Mouse (Mus musculus) G1E (cell line): ENCODE measurements around the gene Zfp688. TPM values are rescaled to one million over a fixed set of nuclear protein-coding genes. Genes with fewer than 3 reads are reported as not detected.
A peak's percentile ranks its signal among the peaks of the same experiment; 100 is the strongest.
"Not testable (repeated sequence)": the region's sequence is repeated elsewhere in the genome, so short reads cannot be mapped to it uniquely, and the experiment has no call there.

Source experiments
- ATAC-seq: 2 replicates; pipeline ENCODE4 v1.8.0; 2016; ENCODE audit warnings: mild to moderate bottlenecking; ENCODE audit not compliant: insufficient number of reproducible peaks, poor library complexity, low FRiP score, severe bottlenecking; ENCODE audit errors: extremely low read depth
- DNase-seq: peaks from one replicate; pipeline ENCODE4 v3.0.0; 2012; ENCODE audit warnings: low spot score
- H3K27me3 ChIP-seq: 2 replicates; pipeline ENCODE4 v1.6.1; 2012; ENCODE audit warnings: mild to moderate bottlenecking, low read length, inconsistent platforms; ENCODE audit not compliant: insufficient read depth
- H3K36me3 ChIP-seq: replicated peaks from 2 replicates; pipeline ENCODE3; 2012; ENCODE audit warnings: mild to moderate bottlenecking, inconsistent platforms
- H3K4me1 ChIP-seq: 2 replicates; pipeline ENCODE4 v1.6.1; 2012; ENCODE audit warnings: low read depth, low read length, inconsistent platforms, mixed read lengths; ENCODE audit not compliant: insufficient read depth
- H3K4me3 ChIP-seq: 2 replicates; pipeline ENCODE4 v1.5.1; 2012; ENCODE audit warnings: low read depth, mild to moderate bottlenecking, inconsistent platforms, low read length, moderate library complexity, mixed read lengths
- H3K9me3 ChIP-seq: replicated peaks from 2 replicates; pipeline ENCODE4 v1.6.1; 2012; ENCODE audit warnings: inconsistent platforms
- CTCF ChIP-seq: IDR thresholded peaks from 2 replicates; pipeline ENCODE4 v1.5.1; 2012; ENCODE audit warnings: low read depth, low read length, inconsistent platforms, mixed read lengths
- GATA1 ChIP-seq: IDR thresholded peaks from 2 replicates; pipeline ENCODE4 v1.6.1; 2012; ENCODE audit warnings: borderline replicate concordance, low read length, inconsistent platforms, mixed read lengths
- GATA2 ChIP-seq: IDR thresholded peaks from 2 replicates; pipeline ENCODE4 v1.6.1; 2012; ENCODE audit warnings: low read depth, low read length, inconsistent platforms, borderline replicate concordance
- POLR2AphosphoS5 ChIP-seq: IDR thresholded peaks from 2 replicates; pipeline ENCODE4 v1.6.1; 2012; ENCODE audit warnings: low read depth, low read length, inconsistent platforms; ENCODE audit not compliant: insufficient replicate concordance
- TAL1 ChIP-seq: conservative IDR thresholded peaks from 2 replicates; pipeline ENCODE4 v1.6.1; 2012; ENCODE audit warnings: low read depth, low read length, inconsistent platforms, mixed read lengths
- polyA plus RNA-seq: library from polyadenylated mRNA; stranded (reverse); fragments of >175 nt; gene quantifications from 2 replicates; pipeline ENCODE4 v1.2.3, GENCODE M21; 2012
- total RNA-seq, 2 experiments: library from RNA; stranded (forward) in 1 of 2; stranded (reverse) in 1 of 2; fragments of 200-1000 nt in 1 of 2; fragments of >200 nt in 1 of 2; fragmentation: Nextera tagmentation in 1 of 2; gene quantifications; 2 replicates each; pipeline ENCODE4 v1.2.3; 2014 to 2017

Zfp688 gene
- total and polyA plus RNA-seq, 3 experiments, result 11.4 to 26.6 (median 15.7) TPM

DNA sequence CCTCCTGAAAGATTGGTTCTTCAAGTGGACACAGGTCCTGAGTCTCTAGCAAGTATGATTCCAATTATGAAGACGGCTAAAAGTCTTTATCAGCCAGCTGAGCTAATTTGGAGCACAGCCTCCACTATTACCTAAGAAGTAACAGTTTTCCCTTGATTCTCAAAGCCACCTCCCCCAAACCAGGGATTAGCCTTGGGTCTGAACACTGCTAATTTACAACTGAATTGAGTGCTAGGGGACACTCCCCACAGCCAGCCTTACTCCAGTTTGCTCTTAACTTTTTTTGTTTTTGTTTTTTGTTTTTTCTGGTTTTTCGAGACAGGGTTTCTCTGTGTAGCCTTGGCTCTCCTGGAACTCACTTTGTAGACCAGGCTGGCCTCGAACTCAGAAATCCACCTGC lies 43.3 kb upstream of the Zfp688 start:
- H3K4me1 ChIP-seq, result peaks cover 4% of the 10 kb centered on the region
- DNase-seq (no peak), ATAC-seq (no peak)
- H3K9me3 ChIP-seq, result peaks cover 13% of the 10 kb centered on the region
- H3K27me3 ChIP-seq, result no peaks in the 10 kb centered on the region
- H3K36me3 ChIP-seq, result peaks cover 56% of the 10 kb centered on the region
- TF ChIP-seq GATA2, result no peak
- TF ChIP-seq GATA1, result no peak
- no peak for TF ChIP-seq POLR2AphosphoS5
- no peak for TF ChIP-seq TAL1
- no peak for TF ChIP-seq CTCF
- H3K4me3 ChIP-seq, result no peak overlapping the region

DNA sequence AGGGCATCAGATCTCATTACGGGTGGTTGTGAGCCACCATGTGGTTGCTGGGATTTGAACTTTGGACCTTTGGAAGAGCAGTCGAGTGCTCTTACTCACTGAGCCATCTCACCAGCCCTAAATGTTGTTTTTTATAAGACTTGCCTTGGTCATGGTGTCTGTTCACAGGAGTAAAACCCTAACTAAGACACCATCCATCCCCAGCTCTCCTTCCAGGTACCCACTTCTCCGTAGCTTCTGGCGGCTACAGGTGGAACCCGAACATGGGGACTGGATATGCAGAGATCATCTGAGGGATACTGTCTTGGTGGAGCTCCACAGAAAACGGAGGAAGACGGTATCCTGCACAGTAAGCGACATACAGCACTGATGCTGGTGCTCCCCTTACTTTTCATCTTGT lies 37.4 kb upstream of the Zfp688 start, which contains the start of gene Prr14:
Gene Prr14, plus strand, starts transcription at position 301 of the 400 bp plus-strand sequence.
- H3K27me3 ChIP-seq, H3K4me1 ChIP-seq, H3K9me3 ChIP-seq, H3K4me3 ChIP-seq, DNase-seq, ATAC-seq: not testable (repeated sequence)
- peaks cover 63% of the 10 kb centered on the region for H3K36me3 ChIP-seq

DNA sequence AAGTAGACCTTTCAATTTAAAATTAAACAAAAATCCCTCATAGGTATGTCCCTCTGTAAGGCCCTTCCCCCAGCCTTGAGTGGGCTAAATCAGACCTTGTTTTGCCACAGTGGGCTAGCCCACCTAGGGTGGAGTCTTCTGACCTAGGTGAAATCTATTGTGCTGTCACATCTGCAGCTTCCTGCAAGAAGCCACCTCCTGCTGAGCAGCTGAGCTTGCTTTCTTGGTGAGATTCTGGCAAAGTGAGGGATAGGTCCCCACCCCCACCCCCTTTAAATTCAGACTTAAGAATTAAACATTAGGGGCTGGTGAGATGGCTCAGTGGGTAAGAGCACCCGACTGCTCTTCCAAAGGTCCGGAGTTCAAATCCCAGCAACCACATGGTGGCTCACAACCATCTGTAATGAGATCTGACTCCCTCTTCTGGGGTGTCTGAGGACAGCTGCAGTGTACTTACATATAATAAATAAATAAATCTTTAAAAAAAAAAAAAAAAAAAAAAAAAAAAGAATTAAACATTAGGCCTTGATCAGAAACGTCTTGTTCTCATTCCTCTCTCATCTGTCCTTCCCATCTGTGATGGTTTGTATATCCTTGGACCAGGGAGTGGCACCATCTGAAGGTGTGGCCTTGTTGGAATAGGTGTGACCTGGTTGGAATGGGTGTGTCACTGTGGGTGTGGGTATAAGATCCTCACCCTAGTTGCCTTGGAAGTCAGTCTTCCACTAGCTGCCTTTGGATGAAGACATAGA lies 36.7 kb upstream of the Zfp688 start:
- not testable (repeated sequence) for H3K4me1 ChIP-seq, ATAC-seq, H3K4me3 ChIP-seq, H3K9me3 ChIP-seq, DNase-seq, H3K27me3 ChIP-seq
- H3K36me3 ChIP-seq, result peaks cover 68% of the 10 kb centered on the region

DNA sequence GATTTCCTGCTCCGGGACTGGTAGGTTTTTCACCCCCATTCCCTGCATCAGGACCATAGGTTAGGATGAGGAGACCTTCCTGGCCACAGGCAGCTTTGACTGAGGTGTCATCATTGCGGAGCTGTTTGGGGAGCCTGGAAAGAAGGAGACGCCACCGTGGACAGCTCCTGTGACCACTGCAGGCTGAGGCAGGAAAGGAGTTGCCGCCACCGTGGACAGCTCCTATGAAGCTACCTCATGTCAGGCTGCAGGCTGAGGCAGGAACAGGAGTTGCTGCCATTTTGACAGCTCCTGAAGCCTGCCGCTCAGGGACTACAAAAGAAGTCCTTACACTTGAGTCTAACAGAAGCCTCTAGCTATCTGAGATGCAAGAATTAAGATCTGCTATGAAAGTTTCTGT lies 33.0 kb upstream of the Zfp688 start:
- TF ChIP-seq POLR2AphosphoS5 (no peak), CTCF (no peak), TAL1 (no peak), GATA1 (no peak), GATA2 (no peak)
- Histone ChIP-seq H3K4me3 (no peak overlapping the region), H3K9me3 (peaks cover 4% of the 10 kb centered on the region), H3K36me3 (peaks cover 83% of the 10 kb centered on the region), H3K4me1 (peaks cover 34% of the 10 kb centered on the region), H3K27me3 (no peaks in the 10 kb centered on the region)
- ATAC-seq (no peak), DNase-seq (no peak)

DNA sequence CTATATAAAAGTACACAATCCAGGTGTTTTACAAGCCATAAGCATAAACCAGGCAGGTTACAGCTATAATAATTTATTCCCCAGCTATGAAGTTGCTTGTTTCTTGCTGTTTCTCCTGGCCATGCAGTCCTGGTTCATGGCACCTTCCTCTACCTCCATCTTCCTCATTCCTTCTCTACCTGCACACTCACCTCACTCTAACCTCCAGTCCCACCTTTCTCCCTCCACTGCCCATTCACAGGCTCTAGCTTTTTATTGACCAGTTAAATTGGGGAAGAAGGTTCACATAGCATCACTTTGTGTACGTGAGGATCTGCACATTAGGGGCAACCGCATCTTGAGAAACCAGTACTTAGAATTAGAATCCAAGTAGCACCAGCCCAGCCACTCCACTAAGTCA lies 31.2 kb upstream of the Zfp688 start:
- Histone ChIP-seq H3K4me1 (peaks cover 46% of the 10 kb centered on the region), H3K27me3 (no peaks in the 10 kb centered on the region), H3K9me3 (peaks cover 4% of the 10 kb centered on the region), H3K36me3 (peaks cover 73% of the 10 kb centered on the region), H3K4me3 (no peak overlapping the region)
- TF ChIP-seq GATA2, result no peak
- no peak for TF ChIP-seq GATA1
- TF ChIP-seq POLR2AphosphoS5, result no peak
- no peak for TF ChIP-seq CTCF
- TF ChIP-seq TAL1, result no peak
- ATAC-seq, result no peak
- no peak for DNase-seq

DNA sequence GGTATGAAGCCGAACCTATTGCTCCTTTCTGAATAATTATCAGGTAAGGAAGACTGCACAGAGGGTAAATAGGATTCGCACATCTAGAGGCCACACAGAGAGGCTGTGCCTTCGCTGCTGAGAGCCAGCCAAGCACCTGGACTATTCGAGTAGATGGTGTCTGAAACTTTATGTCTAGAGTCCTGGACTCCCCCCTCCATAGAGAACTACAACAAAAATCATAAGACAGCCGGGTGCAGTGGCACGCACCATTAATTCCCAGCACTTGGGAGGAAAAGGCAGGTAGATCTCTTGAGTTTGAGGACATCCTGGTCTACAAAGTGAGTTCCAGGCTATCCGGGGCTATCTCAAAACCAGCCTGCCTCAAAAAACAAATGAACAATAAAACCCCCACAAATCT lies 28.1 kb upstream of the Zfp688 start:
- H3K27me3 ChIP-seq, result no peaks in the 10 kb centered on the region
- TF ChIP-seq GATA2 (no peak), GATA1 (no peak), POLR2AphosphoS5 (no peak), TAL1 (no peak), CTCF (no peak)
- ATAC-seq (no peak), DNase-seq (no peak)
- H3K4me1 ChIP-seq, result peaks cover 56% of the 10 kb centered on the region
- H3K4me3 ChIP-seq, result peak overlapping the region; percentile 91
- no peaks in the 10 kb centered on the region for H3K9me3 ChIP-seq
- peaks cover 72% of the 10 kb centered on the region for H3K36me3 ChIP-seq
